Comparison of ENCODE assay signal across 15 mouse cellular contexts in the genomic region with DNA sequence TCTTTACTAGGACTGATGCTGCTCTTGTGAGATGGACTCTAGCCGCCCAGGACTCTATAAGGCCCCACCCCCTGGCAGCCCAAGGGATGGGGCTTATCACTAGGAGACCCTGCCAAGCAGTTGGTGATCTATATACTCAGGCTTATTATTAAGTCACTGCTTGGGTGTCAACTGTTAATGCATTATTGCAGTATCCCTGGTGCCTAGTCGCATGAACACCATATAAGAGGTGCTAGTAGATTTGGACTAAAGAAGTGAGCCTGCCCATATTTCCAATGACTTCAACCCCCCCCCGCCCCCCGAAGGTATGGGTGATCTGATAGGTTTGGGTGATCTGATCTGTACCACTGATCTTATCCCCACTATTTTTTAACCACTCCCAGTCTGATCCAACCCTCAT. TPM values are rescaled to one million over a fixed set of nuclear protein-coding genes. Genes with fewer than 3 reads are reported as not detected.
DNase-seq lines count a peak whose midpoint lies in the region; ATAC-seq lines count a peak whose summit lies in the region.
"Had no signal": no experiment of that assay in that cellular context is flagged by ENCODE, and none has a peak within 500 bp of the region (broad histone marks: within the 10 kb centered on the region; RNA-seq: fewer than 3 reads in every experiment).

TSS of gene Tmem56 (minus strand) at position 101 of the 400 bp plus-strand sequence.

- 90% methylated on average over 4 of the region's 4 CpGs for WGBS in liver, embryonic 11.5 days
- 90% methylated on average over 4 of the region's 4 CpGs for WGBS in midbrain, embryonic 14.5 days

- H3K4me1 ChIP-seq in liver, embryonic 11.5 days (replicated peaks; ENCODE audit: control insufficient read depth, insufficient read depth, low read length) = no peaks in the 10 kb centered on the region; the same call in 1 of the 2 replicates
- no peaks in the 10 kb centered on the region for H3K4me1 ChIP-seq in midbrain, embryonic 14.5 days (ENCODE audit: control insufficient read depth, insufficient read depth, low read length)
- H3K4me1 ChIP-seq: embryonic facial prominence, embryonic 15.5 days had no signal

- H3K4me2 ChIP-seq in liver, embryonic 11.5 days = no peak within 1 kb of the TSS
- H3K4me2 ChIP-seq in midbrain, embryonic 14.5 days (ENCODE audit: low read length) = no peak within 1 kb of the TSS
- H3K4me2 ChIP-seq: embryonic facial prominence, embryonic 15.5 days; heart, embryonic 11.5 days had no signal

- no peak within 1 kb of the TSS for H3K9ac ChIP-seq in liver, embryonic 11.5 days (ENCODE audit: low read depth, low read length)
- H3K9ac ChIP-seq in midbrain, embryonic 14.5 days (replicated peaks; ENCODE audit: low read length) = no peak within 1 kb of the TSS
- H3K9ac ChIP-seq: embryonic facial prominence, embryonic 15.5 days had no signal

- no peaks in the 10 kb centered on the region for H3K27me3 ChIP-seq in liver, embryonic 11.5 days (replicated peaks; ENCODE audit: control insufficient read depth, insufficient read depth, low read length)
- no peaks in the 10 kb centered on the region for H3K27me3 ChIP-seq in midbrain, embryonic 14.5 days (ENCODE audit: control insufficient read depth, insufficient read depth, low read length)
- H3K27me3 ChIP-seq: embryonic facial prominence, embryonic 15.5 days had no signal

- intact Hi-C loops in gastrocnemius, postnatal 36 days (cut with DNase I) = no loop called here

- no peaks in the 10 kb centered on the region for H3K36me3 ChIP-seq in liver, embryonic 11.5 days (ENCODE audit: control insufficient read depth, insufficient read depth, low read length)
- H3K36me3 ChIP-seq in midbrain, embryonic 14.5 days (ENCODE audit: control insufficient read depth, insufficient read depth, low read length) = no peaks in the 10 kb centered on the region
- H3K36me3 ChIP-seq: embryonic facial prominence, embryonic 15.5 days had no signal

- ATAC-seq in liver, embryonic 11.5 days (replicated peaks; ENCODE audit: low FRiP score) = peak; percentile 40; the same call in 1 of the 2 replicates
- ATAC-seq in midbrain, embryonic 14.5 days (ENCODE audit: low FRiP score, low TSS enrichment) = no peak
- ATAC-seq: forebrain, embryonic 16.5 days had no signal

- DNase-seq in gastrocnemius, adult 8-10 months (ENCODE audit: low spot score in 2 of 2) = no peak
- DNase-seq in gastrocnemius, postnatal 10 days = no peak
- no peak for DNase-seq in adrenal gland, postnatal 10 days
- DNase-seq in gastrocnemius, postnatal 36 days = no peak
- no peak for DNase-seq in liver, embryonic 11.5 days (ENCODE audit: low spot score)
- no peak for DNase-seq in midbrain, embryonic 14.5 days
- DNase-seq in right cerebral cortex, adult 2 months (ENCODE audit: low spot score in 2 of 2) = no peak
- no peak for DNase-seq in kidney, adult 8-10 months
- DNase-seq: cerebellum, adult 9-10 months; kidney, adult 11 months; lung, postnatal 4 days; right cerebral cortex, postnatal 25 days had no signal

- H3K4me3 ChIP-seq in liver, embryonic 11.5 days (ENCODE audit: low read depth, low read length) = no peak within 1 kb of the TSS
- H3K4me3 ChIP-seq in midbrain, embryonic 14.5 days (replicated peaks; ENCODE audit: low read depth, low read length) = no peak within 1 kb of the TSS
- H3K4me3 ChIP-seq: embryonic facial prominence, embryonic 15.5 days had no signal

- H3K9me3 ChIP-seq in liver, embryonic 11.5 days (ENCODE audit: control insufficient read depth, low read length) = no peaks in the 10 kb centered on the region
- no peaks in the 10 kb centered on the region for H3K9me3 ChIP-seq in midbrain, embryonic 14.5 days (ENCODE audit: control insufficient read depth, low read length)
- H3K9me3 ChIP-seq: embryonic facial prominence, embryonic 15.5 days had no signal

- H3K27ac ChIP-seq in liver, embryonic 11.5 days (ENCODE audit: low read depth, low read length) = no peak within 1 kb of the TSS
- H3K27ac ChIP-seq in midbrain, embryonic 14.5 days (replicated peaks; ENCODE audit: low read depth, low read length) = no peak within 1 kb of the TSS
- H3K27ac ChIP-seq: embryonic facial prominence, embryonic 15.5 days had no signal

RNA-seq across cellular contexts. Expression of gene Tmem56, which starts in this region (rescaled TPM):
- 10 to 100 TPM; 48.9 to 78.7 (median 69.6) TPM for total RNA-seq in gastrocnemius, adult 8-10 months (2022)
- total RNA-seq in gastrocnemius, postnatal 10 days (2021) = 1 to 10 TPM; 5.7 to 6.4 TPM
- 10 to 100 TPM; 22.7 to 37.6 TPM for total RNA-seq in adrenal gland, postnatal 10 days (2021)
- total RNA-seq in gastrocnemius, postnatal 36 days (2021) = 10 to 100 TPM; 33.7 to 37.2 TPM
- polyA plus RNA-seq in liver, embryonic 11.5 days (2014; fragmentation: Nextera tagmentation; extraction: Ambion mirVana) = 31.2 and 36.9 TPM in 2 replicates
- polyA plus RNA-seq in midbrain, embryonic 14.5 days (2014; fragmentation: Nextera tagmentation; extraction: Ambion mirVana) = 3.3 TPM in 2 replicates
